Mouse (Mus musculus) lung, postnatal 0 days (tissue): ENCODE data around the gene Siah3.

Source experiments
- CTCF ChIP-seq: IDR thresholded peaks from 2 replicates; pipeline ENCODE4 v1.5.1; 2016; ENCODE audit warnings: antibody characterized with exemption, mild to moderate bottlenecking
- EP300 ChIP-seq: IDR thresholded peaks from 2 replicates; pipeline ENCODE4 v1.6.1; 2016; ENCODE audit warnings: antibody characterized with exemption, mild to moderate bottlenecking, control low read depth

DNA sequence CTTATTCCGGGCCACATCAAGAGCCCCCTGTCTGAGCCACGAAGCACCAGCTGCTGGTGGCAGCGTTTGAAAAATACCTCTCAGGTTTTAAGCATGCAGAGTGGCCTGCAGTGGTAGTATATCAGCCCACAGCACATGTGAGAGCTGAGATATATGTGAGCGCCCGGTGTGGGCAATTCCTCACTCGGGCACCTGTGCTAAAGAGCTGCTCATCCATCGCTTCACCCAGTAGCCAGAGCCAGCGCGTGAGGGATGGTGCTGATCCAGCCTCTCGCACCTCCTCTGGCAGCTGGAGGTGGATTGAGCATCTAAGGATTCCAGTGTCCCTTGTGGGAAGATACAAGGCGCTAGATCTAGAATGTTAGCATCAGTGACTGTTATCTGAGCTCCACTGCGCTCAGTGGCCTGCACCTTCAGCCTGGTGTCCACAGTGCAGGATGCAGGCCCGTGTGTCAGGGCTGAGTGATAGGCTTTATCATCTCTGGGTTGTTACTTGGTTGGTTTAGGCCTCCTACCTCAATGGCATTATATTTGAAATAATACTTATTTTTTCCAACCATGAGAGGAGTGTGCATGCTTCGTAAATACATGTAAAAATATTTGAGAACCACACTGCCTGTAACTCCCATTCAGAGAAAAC is 37.9 kb downstream of the Siah3 start:
- TF ChIP-seq CTCF (no peak), EP300 (no peak)
